Mouse (Mus musculus) left cerebral cortex, postnatal 25 days (tissue): ENCODE measurements around the gene Tbc1d13. TPM values are rescaled to one million over a fixed set of nuclear protein-coding genes. Genes with fewer than 3 reads are reported as not detected.
"Not testable (repeated sequence)": the region's sequence is repeated elsewhere in the genome, so short reads cannot be mapped to it uniquely, and the experiment has no call there.

Experiments
- DNase-seq, 2 experiments: peaks; one replicate each; pipeline ENCODE4 v3.0.0; 2022; ENCODE audit warnings: low spot score in 2 of 2, mixed read lengths in 1 of 2
- intact Hi-C: fragments of 180-260 bp; cut with DNase I; formaldehyde crosslinking; loops from one replicate; pipeline ENCODE4 v1.15.1; 2025
- total RNA-seq, 2 experiments: library from RNA; stranded (reverse); gene quantifications; 2 replicates each; pipeline ENCODE4 v1.2.3; 2021

Tbc1d13 gene
- total RNA-seq, 2 experiments from 2014 or later: 51.3 to 58.4 TPM

DNA sequence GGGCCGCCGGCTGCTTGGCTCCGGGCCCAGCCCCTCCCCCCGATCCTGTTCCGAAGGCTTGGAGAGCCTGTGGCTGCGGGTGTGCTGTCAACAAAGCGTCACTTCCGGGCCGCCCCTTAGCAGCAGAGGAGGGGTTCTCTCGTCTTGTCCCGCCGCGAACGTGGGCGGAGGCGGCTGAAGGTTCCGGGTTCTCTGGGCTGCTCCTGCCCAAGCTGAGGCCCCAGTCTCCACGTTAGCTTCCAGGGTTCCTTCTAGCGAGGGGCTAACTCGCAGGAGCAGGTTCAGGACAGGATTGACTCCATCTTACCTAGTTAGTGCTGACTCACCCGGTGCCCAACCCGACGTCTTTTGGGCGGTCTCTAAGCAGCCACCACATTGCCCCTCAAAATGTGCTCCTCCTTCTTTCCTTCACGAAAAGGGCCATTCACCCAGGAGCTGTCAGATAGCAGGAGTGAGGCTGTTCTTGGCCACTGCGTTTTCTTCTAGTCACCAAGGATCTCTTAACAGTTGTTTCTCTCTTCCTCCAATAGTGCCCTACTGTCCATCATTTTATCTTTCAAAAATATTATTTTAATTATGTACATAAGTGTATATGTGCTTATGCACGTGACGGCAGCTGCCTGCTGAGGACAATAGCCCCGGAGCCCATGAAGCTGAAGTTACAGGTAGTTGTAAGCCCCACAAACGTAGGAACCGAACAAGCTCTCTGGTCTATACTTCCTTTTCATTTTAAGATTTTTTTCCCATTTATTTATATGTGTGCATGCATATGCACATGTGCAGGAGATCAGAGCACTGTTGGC, 8.9 kb upstream of the Tbc1d13 start, which contains the start of gene Zer1:
Gene Zer1 (minus strand): TSS at position 114 of the 803 bp plus-strand sequence.
- intact Hi-C loops: loop anchor here (5.0 kb wide), 1 partner anchor 57 kb away; no protein-coding TSS in a partner anchor
- DNase-seq: peak; percentile 96 to 97

DNA sequence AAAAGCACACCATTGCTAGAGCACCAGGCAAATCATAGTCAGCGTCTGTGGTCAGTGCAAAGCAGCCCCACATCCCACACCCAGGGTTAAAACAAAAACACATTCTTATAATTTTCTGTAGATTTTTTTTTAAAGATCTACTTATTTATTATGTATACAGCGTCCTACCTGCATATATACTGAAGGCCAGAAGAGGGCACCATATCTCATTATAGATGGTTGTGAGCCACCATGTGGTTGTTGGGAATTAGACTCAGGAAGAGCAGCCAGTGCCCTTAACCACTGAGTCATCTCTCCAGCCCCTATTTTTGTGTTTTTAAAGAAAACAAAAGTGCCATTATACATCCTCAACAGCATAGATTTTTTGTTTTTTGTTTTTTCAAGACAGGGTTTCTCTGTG, 4.8 kb upstream of the Tbc1d13 start:
- DNase-seq: peak; percentile 30 to 69
- intact Hi-C loops: no loop called here

DNA sequence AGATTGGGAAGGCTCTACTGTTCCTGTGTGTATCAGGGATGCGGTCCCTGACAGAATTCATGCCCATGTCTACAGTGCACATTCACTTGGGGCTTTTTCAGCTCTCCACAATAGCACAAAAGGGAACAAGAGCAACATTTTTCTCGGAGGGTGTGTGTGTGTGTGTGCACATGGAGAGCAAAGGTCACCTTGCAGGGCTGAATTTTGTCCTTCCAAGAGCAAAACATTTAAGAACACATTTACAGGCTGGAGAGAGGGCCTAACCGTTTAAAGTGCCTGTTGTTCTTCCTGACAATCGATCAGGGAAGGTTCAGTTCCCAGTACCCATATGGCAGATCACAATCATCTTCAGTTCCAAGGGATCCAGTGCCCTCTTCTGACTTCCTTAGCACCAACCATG, 3.4 kb upstream of the Tbc1d13 start:
- no peak for DNase-seq
- intact Hi-C loops: no loop called here

DNA sequence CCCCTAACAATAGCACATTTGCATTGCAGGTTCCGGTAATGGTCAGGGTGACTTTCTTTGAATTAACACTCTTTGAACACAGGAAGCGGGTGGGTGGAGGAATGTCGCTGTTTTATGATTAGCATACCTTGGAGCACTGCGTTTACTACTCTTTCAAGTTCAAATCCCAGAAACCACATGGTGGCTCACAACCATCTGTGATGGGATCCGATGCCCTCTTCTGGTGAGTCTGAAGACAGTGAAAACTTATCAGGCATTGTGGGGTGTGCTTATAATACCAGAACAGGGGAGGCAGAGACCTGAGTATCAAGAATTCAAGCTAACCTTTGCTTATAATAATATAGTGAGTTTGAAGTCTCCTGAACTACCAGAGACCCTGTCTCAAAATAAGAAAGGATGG, 2.3 kb upstream of the Tbc1d13 start:
- intact Hi-C loops, DNase-seq: not testable (repeated sequence)

DNA sequence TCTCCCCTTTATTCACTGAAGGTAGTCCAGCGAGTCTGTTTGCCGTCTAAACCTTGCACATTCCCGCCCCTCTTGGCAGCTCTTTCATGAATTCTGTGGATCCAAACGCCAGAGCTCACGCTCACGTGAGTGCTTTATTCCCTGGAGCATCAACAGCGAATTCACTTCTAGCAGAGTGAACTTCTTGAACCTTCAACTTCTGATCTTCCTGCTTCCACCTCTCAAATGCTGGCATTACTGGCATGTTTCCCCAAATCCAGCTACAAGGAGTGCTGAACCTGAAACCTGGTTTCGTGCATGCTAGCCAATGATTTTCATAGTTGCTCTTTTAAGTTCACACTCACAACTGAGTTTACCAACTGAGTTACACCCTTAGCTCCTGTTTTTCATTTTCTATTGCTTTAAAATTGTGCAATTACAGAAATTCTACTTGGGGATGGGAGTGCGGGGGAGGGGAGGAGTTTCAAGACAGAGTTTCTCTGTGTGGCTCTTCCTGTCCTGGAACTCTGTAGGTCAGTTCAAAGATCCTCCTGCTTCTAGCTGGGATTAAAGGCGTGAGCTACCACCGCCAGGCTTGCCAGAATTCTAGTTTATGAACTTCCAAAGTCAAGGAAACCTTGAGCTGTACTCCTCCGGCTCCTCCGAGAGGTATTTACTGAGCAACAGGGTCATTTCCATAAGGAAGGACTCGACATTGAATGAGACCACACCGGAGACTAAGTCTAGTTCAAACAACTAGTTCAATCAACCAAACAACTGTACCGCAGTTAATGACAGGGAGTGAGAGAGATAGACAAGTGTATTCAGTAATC, 539 bp upstream of the Tbc1d13 start:
- intact Hi-C loops: no loop called here
- DNase-seq: no peak

DNA sequence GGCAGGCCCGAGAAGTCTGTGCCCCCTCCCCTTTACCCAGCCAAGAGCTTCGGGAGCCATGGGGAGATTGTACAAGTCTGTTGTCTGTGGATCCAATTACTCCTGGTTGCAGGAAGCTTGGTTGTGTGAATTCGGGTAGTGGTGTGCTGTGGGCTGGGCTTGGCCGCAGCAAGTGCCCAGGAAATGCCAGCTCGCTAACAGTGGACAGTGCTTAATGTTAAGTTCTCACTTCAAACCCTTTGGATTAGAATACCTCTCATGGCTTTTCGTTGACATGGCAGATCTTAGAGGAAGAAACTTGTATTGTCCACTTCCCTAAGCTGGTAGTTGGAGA, 799 bp downstream of the Tbc1d13 start:
- no peak for DNase-seq
- intact Hi-C loops: no loop called here

DNA sequence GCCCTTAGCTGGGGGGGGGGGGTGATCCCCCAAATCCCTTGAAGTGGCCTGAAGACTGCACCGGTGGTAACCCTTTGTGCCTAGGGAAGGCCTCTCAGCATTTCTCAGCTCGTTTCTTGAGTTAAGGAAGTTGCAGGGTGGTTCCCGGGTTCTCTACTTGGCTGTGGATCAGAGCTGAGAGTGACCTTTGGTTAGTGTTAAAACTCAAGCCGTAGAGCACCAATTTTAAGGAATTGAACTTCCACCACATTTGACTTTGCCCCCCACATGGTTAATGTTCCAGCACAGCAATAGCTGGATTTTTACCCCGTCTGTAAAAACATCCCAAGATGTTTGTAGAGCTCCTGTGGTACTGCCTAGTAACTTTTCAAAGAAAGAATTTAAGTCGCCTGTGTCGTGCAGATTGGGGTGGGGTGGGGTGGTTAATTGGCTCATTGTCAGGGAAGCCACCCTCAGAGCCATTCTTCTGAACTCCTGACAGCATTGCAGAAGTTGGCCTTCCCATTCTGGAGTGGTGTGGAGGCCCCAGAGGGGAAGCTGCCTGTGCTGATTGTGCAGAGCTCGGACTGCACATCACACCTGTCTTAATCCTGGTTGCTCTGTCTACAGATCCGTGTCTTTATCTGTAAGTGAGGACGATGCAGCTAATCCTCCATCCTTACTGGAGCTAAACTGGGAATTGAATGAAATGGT, 1.5 kb downstream of the Tbc1d13 start:
- intact Hi-C loops: no loop called here
- DNase-seq: no peak

DNA sequence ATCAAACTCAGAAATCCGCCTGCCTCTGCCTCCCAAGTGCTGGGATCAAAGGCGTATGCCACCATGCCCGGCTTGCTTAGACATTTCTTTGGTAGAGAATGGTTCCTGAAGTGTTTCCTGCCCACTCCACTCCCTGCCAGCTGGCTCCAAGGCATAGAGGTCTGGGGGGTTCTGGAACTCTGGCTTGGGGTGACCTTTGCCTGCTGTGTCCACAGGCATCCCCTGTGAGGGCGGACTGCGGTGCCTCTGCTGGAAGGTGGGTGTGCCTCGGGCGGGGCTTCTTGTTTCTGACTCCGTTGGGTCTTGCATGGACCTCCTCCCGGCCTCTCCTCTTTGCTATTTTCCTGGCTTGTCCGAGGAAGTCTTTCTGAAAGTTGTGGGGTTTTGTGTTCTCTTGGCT, 2.9 kb downstream of the Tbc1d13 start:
- intact Hi-C loops: no loop called here
- no peak for DNase-seq

DNA sequence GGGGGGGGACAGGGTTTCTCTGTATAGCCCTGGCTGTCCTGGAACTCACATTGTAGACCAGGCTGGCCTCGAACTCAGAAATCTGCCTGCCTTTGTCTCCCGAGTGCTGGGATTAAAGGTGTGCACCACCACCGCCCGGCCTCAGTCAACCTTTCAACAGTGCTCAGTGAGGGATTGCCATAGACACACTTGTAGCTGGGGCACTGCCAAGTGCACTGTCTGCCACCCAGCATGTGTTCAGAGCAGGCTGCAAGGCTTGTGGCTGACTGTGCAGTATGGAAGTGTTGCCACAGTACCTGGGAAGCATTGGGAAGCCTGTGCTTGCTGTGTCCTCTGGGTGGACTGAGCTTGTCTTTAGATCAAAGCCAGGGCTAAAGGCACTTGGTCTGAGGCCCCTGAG, 6.5 kb downstream of the Tbc1d13 start:
- intact Hi-C loops, DNase-seq: not testable (repeated sequence)

DNA sequence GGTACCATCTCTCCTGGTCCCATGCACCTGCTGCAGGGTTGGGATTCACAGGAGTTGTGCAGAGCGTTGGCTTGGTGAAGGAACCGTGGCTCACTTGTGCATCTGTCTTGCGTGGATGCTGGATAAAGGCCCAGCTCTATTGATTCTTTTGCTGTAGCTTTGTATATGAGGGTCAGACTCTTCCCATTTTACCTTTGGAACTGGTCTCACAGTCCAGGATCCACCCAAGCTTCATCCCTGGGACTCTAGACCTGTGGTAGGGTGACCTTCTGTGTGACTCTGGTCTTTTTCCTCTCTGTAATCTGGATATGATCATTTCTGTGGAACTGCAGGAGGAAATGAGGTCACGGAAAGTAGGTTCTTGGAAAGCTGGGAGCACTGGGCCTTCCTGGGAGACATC, 10.9 kb downstream of the Tbc1d13 start:
- DNase-seq: no peak
- intact Hi-C loops: no loop called here

DNA sequence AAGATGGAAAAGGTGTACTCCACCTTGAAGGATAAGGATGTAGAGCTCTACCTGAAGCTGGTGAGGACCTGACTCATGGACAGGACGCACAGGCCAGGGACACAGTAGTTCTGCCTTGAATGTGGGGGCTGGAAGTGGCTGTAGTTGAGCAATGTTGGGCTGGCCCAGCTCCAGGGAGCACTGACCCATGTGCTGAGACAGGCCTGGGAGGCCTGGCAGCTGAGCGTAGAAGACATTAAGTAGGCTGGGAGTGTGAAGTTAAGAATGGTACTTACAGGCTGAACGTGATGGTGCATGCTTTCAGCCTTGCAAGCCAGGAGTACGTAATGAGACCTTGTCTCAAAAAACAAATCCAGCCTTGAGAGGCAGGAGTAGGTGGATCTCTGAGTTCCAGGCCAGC, 13.9 kb downstream of the Tbc1d13 start:
- intact Hi-C loops: no loop called here
- no peak for DNase-seq

DNA sequence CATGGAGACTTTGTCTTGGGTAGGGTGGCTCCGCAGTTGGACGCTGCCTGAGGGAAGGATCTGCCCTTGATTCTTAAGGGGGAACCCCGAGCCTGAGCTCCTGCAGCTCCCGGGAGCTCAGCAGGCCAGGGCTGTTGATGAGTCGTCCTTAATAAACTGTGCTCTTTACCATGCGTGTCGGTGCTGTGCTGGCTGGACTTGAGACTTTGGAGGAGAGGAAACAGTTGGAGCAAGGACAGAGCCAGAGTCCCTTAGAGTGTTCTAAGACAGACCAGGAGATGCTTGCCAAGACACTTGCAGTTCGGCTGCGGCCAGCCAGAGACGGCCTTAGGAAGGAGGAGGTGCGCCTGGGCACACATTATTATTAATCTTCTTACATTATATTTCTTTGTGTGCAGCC, 18.3 kb downstream of the Tbc1d13 start:
- DNase-seq: no peak
- intact Hi-C loops: loop anchor here (5.0 kb wide), 1 partner anchor 115 kb away; no protein-coding TSS in a partner anchor

DNA sequence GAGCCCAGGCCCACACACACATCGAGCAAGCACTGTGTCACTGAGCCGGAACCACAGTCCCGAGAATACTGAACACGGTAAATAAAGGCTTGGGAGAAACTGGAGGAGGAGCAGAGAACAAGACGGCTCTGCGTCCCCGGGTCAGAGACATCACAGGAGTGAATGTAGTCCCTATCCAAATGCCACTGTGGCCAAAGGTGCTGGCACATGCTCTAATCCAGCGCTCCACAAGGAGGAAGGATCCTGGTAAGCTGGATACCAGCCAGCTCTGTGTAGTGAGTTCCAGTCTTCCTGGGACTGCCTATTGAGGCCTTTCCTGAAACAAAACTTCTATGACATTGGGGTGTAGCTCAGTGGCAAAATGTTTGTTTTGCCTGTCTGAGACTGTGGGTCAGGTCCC, 19.1 kb downstream of the Tbc1d13 start:
- no peak for DNase-seq
- intact Hi-C loops: loop anchor here (5.0 kb wide), 1 partner anchor 115 kb away; no protein-coding TSS in a partner anchor

DNA sequence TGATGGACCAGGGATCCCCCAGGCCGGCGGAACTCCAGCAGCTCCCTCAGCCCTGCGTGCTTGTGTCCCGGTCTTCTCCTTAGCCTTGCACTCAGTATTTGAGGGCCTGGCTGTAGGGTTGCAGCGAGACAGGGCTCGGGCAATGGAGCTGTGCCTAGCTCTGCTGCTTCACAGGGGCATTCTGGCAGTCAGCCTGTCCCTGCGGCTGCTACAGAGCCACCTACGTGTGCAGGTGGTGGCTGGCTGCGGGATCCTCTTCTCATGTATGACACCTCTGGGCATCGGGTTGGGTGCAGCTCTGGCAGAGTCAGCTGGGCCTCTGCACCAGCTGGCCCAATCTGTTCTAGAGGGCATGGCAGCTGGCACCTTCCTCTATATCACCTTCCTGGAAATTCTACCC, 26.3 kb downstream of the Tbc1d13 start:
- not testable (repeated sequence) for DNase-seq
- intact Hi-C loops: loop anchor here (2.0 kb wide), 1 partner anchor 117 kb away; no protein-coding TSS in a partner anchor

DNA sequence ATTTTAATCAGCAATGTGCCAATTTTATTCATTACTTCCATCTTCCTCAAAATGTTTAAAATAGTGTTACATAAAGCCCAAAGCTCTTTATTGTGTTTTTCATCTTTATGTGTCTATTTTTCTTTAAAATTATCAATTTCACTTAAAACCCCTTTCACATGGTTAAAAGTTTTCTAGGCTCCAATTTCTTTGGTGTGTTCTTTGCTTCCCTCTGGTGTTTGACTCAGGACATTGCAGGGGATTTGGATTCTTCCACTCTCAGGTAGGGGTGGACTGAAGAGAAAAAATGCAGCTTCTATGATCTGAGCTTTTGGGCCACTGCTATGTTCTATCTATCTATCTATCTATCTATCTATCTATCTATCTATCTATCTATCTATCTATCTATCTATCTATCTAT, 28.3 kb downstream of the Tbc1d13 start:
- intact Hi-C loops: loop anchor here (2.0 kb wide), 2 partner anchors 83 to 119 kb away; no protein-coding TSS in a partner anchor
- DNase-seq: peak in 1 of 2 experiments; percentile 50

DNA sequence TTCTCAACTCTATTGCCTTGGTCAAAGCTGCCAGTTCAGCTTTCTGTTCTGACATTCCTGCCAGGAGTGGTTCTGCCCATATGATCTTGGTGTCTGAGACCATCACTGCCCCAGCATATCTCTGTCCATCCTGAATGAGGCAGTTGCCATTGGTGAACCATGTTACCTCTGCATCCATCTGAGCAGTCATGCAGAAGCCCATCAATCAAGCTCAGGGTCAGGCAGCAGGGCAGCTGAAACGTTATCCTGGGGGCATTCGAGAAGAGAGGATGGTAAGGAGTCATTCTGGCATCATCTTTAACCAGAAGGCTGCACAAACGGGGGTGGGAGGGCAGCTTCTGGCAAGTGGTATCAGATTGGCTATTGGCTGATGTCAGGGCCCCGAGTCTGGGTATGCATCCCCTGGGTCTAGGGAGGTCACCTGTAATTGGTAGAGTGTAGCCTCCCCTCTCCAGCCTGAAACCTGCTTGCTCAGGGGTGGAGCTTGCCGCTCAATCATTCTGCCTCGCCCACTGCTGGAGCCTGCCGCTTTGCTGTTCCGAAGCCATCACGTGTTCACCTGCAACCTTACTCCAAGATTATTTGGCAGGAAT, 30.9 kb downstream of the Tbc1d13 start:
- intact Hi-C loops: no loop called here

DNA sequence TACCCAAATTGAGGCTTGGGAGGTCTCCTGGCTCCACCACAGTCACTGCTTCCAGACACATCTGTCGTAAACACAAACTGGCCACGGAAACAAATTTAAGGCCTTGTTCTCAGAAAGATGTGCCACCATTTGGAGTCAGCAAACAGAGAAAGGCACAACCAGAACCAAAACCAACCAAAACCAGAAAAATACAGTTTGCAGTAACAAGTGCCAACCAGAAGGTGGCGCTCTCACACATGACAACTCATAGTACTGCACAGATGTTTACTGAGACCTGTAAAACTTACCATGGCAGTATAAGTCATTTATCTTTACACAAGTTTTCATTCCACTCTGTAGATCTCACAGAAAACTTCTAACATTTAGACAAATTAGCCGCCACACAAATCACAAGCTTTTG, 33.1 kb downstream of the Tbc1d13 start:
- intact Hi-C loops: no loop called here
- no peak for DNase-seq

More for the DNA sequence above, 30.9 kb downstream of the Tbc1d13 start:
- DNase-seq: no peak

DNA sequence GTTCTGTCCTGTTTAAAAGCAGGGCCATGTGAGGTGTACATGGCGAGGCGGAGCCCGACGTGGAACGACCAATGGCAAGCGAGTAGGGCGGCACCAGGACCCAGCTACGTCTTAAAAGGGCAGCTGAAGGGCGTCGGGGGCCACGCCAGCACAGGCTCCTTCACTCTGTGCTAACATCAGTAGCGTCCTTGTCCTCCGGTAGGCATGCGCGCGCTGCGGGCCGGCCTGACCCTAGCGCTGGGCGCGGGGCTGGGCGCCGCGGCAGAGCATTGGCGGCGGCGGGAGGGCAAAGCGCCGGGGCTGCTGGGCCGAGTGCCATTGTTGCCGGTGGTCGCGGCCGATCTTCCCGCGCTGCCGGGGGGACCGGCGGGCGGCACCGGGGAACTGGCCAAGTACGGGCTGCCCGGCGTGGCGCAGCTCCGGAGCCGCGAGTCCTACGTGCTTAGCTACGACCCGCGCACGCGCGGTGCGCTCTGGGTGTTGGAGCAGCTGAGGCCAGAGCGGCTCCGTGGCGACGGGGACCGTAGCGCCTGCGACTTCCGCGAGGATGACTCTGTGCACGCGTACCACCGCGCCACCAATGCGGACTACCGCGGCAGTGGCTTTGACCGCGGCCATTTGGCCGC, 37.9 kb downstream of the Tbc1d13 start, which contains the start of gene Endog:
Gene Endog (plus strand): TSS at position 123 of the 626 bp plus-strand sequence.
- intact Hi-C loops: loop anchor here (2.0 kb wide), 1 partner anchor 65 kb away; the partner anchor contains the start of gene Lrrc8a
- DNase-seq: peak; percentile 91 to 94

DNA sequence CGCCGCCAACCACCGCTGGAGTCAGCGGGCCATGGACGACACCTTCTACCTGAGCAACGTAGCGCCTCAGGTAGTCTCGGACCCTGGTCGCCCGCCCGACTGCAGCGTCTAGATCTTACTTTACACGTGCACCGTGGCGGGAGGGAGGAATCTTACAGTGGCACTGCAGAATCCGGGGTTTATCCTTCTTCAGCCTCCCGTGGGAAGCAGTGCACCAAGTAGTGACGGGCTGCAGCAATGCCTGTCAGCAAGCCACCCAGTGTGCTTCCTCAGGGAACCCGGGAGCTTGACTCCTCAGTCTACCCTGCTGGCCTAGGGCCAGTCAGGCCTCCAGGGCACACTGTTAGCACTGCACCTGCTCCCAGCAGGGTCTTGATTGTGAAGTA, 38.4 kb downstream of the Tbc1d13 start:
- intact Hi-C loops: loop anchor here (2.0 kb wide), 1 partner anchor 65 kb away; the partner anchor contains the start of gene Lrrc8a
- DNase-seq: no peak
